Mouse (Mus musculus) megakaryocyte, embryonic 14.5 days (primary cell): Measurements from ENCODE around the gene Olfr553. TPM values are rescaled to one million over a fixed set of nuclear protein-coding genes. Genes with fewer than 3 reads are reported as not detected.
"Not testable (repeated sequence)": the region's sequence is repeated elsewhere in the genome, so short reads cannot be mapped to it uniquely, and the experiment has no call there.

ENCODE experiments used
- H3K27me3 ChIP-seq: replicated peaks from 2 replicates; pipeline ENCODE3; 2012; ENCODE audit warnings: inconsistent platforms
- H3K36me3 ChIP-seq: replicated peaks from 2 replicates; pipeline ENCODE3; 2012; ENCODE audit warnings: low read length, inconsistent platforms, mixed read lengths
- H3K4me1 ChIP-seq: 2 replicates; pipeline ENCODE4 v1.6.1; 2012; ENCODE audit warnings: inconsistent platforms
- H3K4me3 ChIP-seq: replicated peaks from 2 replicates; pipeline ENCODE3; 2012; ENCODE audit warnings: moderate library complexity, mild to moderate bottlenecking, inconsistent platforms
- H3K9me3 ChIP-seq: 2 replicates; pipeline ENCODE4 v1.6.1; 2012; ENCODE audit warnings: inconsistent platforms
- FLI1 ChIP-seq: IDR thresholded peaks from 2 replicates; pipeline ENCODE4 v1.6.1; 2012; ENCODE audit warnings: low read length, inconsistent platforms, mixed read lengths
- GATA1 ChIP-seq: IDR thresholded peaks from 3 replicates; pipeline ENCODE4 v1.6.1; 2012; ENCODE audit warnings: mixed read lengths, low read length, inconsistent platforms, borderline replicate concordance
- polyA plus RNA-seq: library from polyadenylated mRNA; stranded (reverse); fragments of >175 nt; gene quantifications from 2 replicates; pipeline ENCODE4 v1.2.3, GENCODE M21; 2012; ENCODE audit warnings: low replicate concordance; ENCODE audit not compliant: insufficient read depth

Gene Olfr553
- polyA plus RNA-seq = not detected in 2 replicates

GRCm38 (mm10) chr7:102618118-102618517 lies at the start of gene Olfr553:
Gene Olfr553, minus strand, starts transcription at chr7:102618218.
- H3K9me3 ChIP-seq = no peaks in the 10 kb centered on the region
- H3K36me3 ChIP-seq = peaks cover 4% of the 10 kb centered on the region
- H3K4me3 ChIP-seq = no peak within 1 kb of the TSS
- peaks cover 18% of the 10 kb centered on the region; the same call in 1 of the 2 replicates for H3K4me1 ChIP-seq
- TF ChIP-seq GATA1 = no peak
- TF ChIP-seq FLI1 = no peak
- no peaks in the 10 kb centered on the region for H3K27me3 ChIP-seq

- no peaks in the 10 kb centered on the region for H3K4me1 ChIP-seq
- no peaks in the 10 kb centered on the region for H3K36me3 ChIP-seq
- H3K9me3 ChIP-seq = no peaks in the 10 kb centered on the region
- H3K4me3 ChIP-seq = no peak overlapping the region
- TF ChIP-seq FLI1 = no peak
- no peak for TF ChIP-seq GATA1
- H3K27me3 ChIP-seq = no peaks in the 10 kb centered on the region
Observed at GRCm38 (mm10) chr7:102665378-102665777, 47.4 kb upstream of the Olfr553 start.

- Histone ChIP-seq H3K27me3 (no peaks in the 10 kb centered on the region), H3K4me3 (no peak within 1 kb of the TSS), H3K9me3 (no peaks in the 10 kb centered on the region), H3K4me1 (no peaks in the 10 kb centered on the region), H3K36me3 (no peaks in the 10 kb centered on the region)
- TF ChIP-seq FLI1 = no peak
- no peak for TF ChIP-seq GATA1
Observed at GRCm38 (mm10) chr7:102664599-102664998, 46.6 kb upstream of the Olfr553 start, which contains the start of gene Olfr556. Gene Olfr556, plus strand, starts transcription at chr7:102664899.

- Histone ChIP-seq H3K9me3 (no peaks in the 10 kb centered on the region), H3K4me1 (no peaks in the 10 kb centered on the region), H3K27me3 (peaks cover 1% of the 10 kb centered on the region), H3K4me3 (no peak within 1 kb of the TSS), H3K36me3 (no peaks in the 10 kb centered on the region)
- TF ChIP-seq FLI1 = no peak
Observed at GRCm38 (mm10) chr7:102658523-102658922, 40.5 kb upstream of the Olfr553 start, which contains the start of gene Olfr555. Gene Olfr555, plus strand, starts transcription at chr7:102658823.

- H3K4me3 ChIP-seq, H3K4me1 ChIP-seq, H3K36me3 ChIP-seq, H3K27me3 ChIP-seq, H3K9me3 ChIP-seq: not testable (repeated sequence)
Observed at GRCm38 (mm10) chr7:102644945-102645344, 26.9 kb upstream of the Olfr553 start.

- Histone ChIP-seq H3K27me3 (no peaks in the 10 kb centered on the region), H3K36me3 (no peaks in the 10 kb centered on the region), H3K4me3 (no peak within 1 kb of the TSS), H3K9me3 (no peaks in the 10 kb centered on the region), H3K4me1 (peaks cover 9% of the 10 kb centered on the region)
- no peak for TF ChIP-seq FLI1
- no peak for TF ChIP-seq GATA1
Observed at GRCm38 (mm10) chr7:102638132-102638531, 20.1 kb upstream of the Olfr553 start, which contains the start of gene Olfr554. Gene Olfr554, plus strand, starts transcription at chr7:102638432.

- Histone ChIP-seq H3K9me3 (no peaks in the 10 kb centered on the region), H3K36me3 (no peaks in the 10 kb centered on the region), H3K4me3 (no peak overlapping the region), H3K27me3 (no peaks in the 10 kb centered on the region), H3K4me1 (peaks cover 9% of the 10 kb centered on the region)
- TF ChIP-seq FLI1 (no peak), GATA1 (no peak)
Observed at GRCm38 (mm10) chr7:102636665-102637064, 18.6 kb upstream of the Olfr553 start.

- H3K4me3 ChIP-seq = not testable (repeated sequence)
- peaks cover 18% of the 10 kb centered on the region; the same call in 1 of the 2 replicates for H3K4me1 ChIP-seq
Observed at GRCm38 (mm10) chr7:102620368-102620767, 2.4 kb upstream of the Olfr553 start.

GRCm38 (mm10) chr7:102619608-102620007 lies 1.6 kb upstream of the Olfr553 start:
- peaks cover 4% of the 10 kb centered on the region for H3K36me3 ChIP-seq
- H3K4me3 ChIP-seq = no peak overlapping the region
- H3K4me1 ChIP-seq = peaks cover 18% of the 10 kb centered on the region; the same call in 1 of the 2 replicates
- H3K9me3 ChIP-seq = no peaks in the 10 kb centered on the region
- H3K27me3 ChIP-seq = no peaks in the 10 kb centered on the region
- no peak for TF ChIP-seq GATA1
- no peak for TF ChIP-seq FLI1

More at GRCm38 (mm10) chr7:102620368-102620767, 2.4 kb upstream of the Olfr553 start:
- H3K9me3 ChIP-seq, H3K27me3 ChIP-seq, H3K36me3 ChIP-seq: not testable (repeated sequence)

- Histone ChIP-seq H3K4me1 (peaks cover 69% of the 10 kb centered on the region), H3K9me3 (no peaks in the 10 kb centered on the region), H3K36me3 (no peaks in the 10 kb centered on the region), H3K27me3 (no peaks in the 10 kb centered on the region), H3K4me3 (peak within 1 kb of the TSS; percentile 81)
- TF ChIP-seq GATA1 (no peak), FLI1 (no peak)
Observed at GRCm38 (mm10) chr7:102597378-102598031, 20.5 kb downstream of the Olfr553 start, which contains the start of gene Olfr552. Gene Olfr552, plus strand, starts transcription at chr7:102597770.

GRCm38 (mm10) chr7:102591786-102592185 lies 26.2 kb downstream of the Olfr553 start, which contains the start of gene Olfr551:
Gene Olfr551, minus strand, starts transcription at chr7:102591886.
- Histone ChIP-seq H3K27me3 (no peaks in the 10 kb centered on the region), H3K36me3 (no peaks in the 10 kb centered on the region), H3K4me1 (peaks cover 54% of the 10 kb centered on the region), H3K9me3 (no peaks in the 10 kb centered on the region), H3K4me3 (no peak within 1 kb of the TSS)
- TF ChIP-seq GATA1 (no peak), FLI1 (no peak)
